Comparison of ENCODE assay signal across 10 mouse cellular contexts in genomic region chr13:69988319-69988718, GRCm38 (mm10).
DNase-seq lines count a peak whose midpoint lies in the region; ATAC-seq lines count a peak whose summit lies in the region.
"Had no signal": no experiment of that assay in that cellular context is flagged by ENCODE, and none has a peak within 500 bp of the region (broad histone marks: within the 10 kb centered on the region; RNA-seq: fewer than 3 reads in every experiment).

No protein-coding gene starts in this region.

- H3K4me1 ChIP-seq in kidney, embryonic 15.5 days = peaks cover 8% of the 10 kb centered on the region
- peaks cover 7% of the 10 kb centered on the region for H3K4me1 ChIP-seq in kidney, embryonic 16.5 days (ENCODE audit: insufficient read depth, low read length)
- peaks cover 29% of the 10 kb centered on the region for H3K4me1 ChIP-seq in midbrain, embryonic 14.5 days (ENCODE audit: control insufficient read depth, insufficient read depth, low read length)
- H3K4me1 ChIP-seq in midbrain, embryonic 11.5 days (ENCODE audit: control insufficient read depth, insufficient read depth, low read length) = peaks cover 7% of the 10 kb centered on the region
- H3K4me1 ChIP-seq in forebrain, embryonic 16.5 days (replicated peaks; ENCODE audit: control insufficient read depth, insufficient read depth, low read length) = peaks cover 57% of the 10 kb centered on the region
- H3K4me1 ChIP-seq in midbrain, embryonic 15.5 days = peaks cover 32% of the 10 kb centered on the region

- H3K4me3 ChIP-seq in kidney, embryonic 15.5 days (replicated peaks) = no peak overlapping the region
- no peak overlapping the region for H3K4me3 ChIP-seq in kidney, embryonic 16.5 days (ENCODE audit: low read length)
- H3K4me3 ChIP-seq in midbrain, embryonic 14.5 days (replicated peaks; ENCODE audit: low read depth, low read length) = no peak overlapping the region
- H3K4me3 ChIP-seq in midbrain, embryonic 11.5 days (ENCODE audit: low read depth, low read length) = no peak overlapping the region
- no peak overlapping the region for H3K4me3 ChIP-seq in forebrain, embryonic 16.5 days (replicated peaks; ENCODE audit: low read length)
- H3K4me3 ChIP-seq in midbrain, embryonic 15.5 days = no peak overlapping the region
- H3K4me3 ChIP-seq: heart, adult 2 months had no signal

- no peaks in the 10 kb centered on the region for H3K9me3 ChIP-seq in kidney, embryonic 15.5 days (replicated peaks)
- H3K9me3 ChIP-seq in kidney, embryonic 16.5 days (ENCODE audit: low read length) = no peaks in the 10 kb centered on the region
- H3K9me3 ChIP-seq in midbrain, embryonic 14.5 days (ENCODE audit: control insufficient read depth, low read length) = no peaks in the 10 kb centered on the region
- no peaks in the 10 kb centered on the region for H3K9me3 ChIP-seq in midbrain, embryonic 11.5 days (ENCODE audit: control insufficient read depth, low read length)
- H3K9me3 ChIP-seq in forebrain, embryonic 16.5 days (ENCODE audit: control insufficient read depth, low read length) = no peaks in the 10 kb centered on the region
- no peaks in the 10 kb centered on the region for H3K9me3 ChIP-seq in midbrain, embryonic 15.5 days

- ATAC-seq in kidney, embryonic 15.5 days (replicated peaks; ENCODE audit: low FRiP score) = 0 out of 2 replicates have a peak, but pooled peaks have one; percentile 27
- ATAC-seq in kidney, embryonic 16.5 days (ENCODE audit: low FRiP score, low TSS enrichment) = no peak; the same call in 1 of the 2 replicates
- ATAC-seq in midbrain, embryonic 14.5 days (ENCODE audit: low FRiP score, low TSS enrichment) = 0 out of 2 replicates have a peak, but pooled peaks have one; percentile 31
- no peak for ATAC-seq in midbrain, embryonic 11.5 days (ENCODE audit: low FRiP score)
- peak; percentile 62 for ATAC-seq in forebrain, embryonic 16.5 days
- ATAC-seq in midbrain, embryonic 15.5 days (replicated peaks) = no peak
- ATAC-seq in activated CD4-positive, CD25-positive, alpha-beta regulatory T cell, adult 4 months = no peak

- no peaks in the 10 kb centered on the region; the same call in 1 of the 2 replicates for H3K27me3 ChIP-seq in kidney, embryonic 15.5 days
- H3K27me3 ChIP-seq in kidney, embryonic 16.5 days (ENCODE audit: insufficient read depth, low read length) = no peaks in the 10 kb centered on the region
- H3K27me3 ChIP-seq in midbrain, embryonic 14.5 days (ENCODE audit: control insufficient read depth, insufficient read depth, low read length) = no peaks in the 10 kb centered on the region
- no peaks in the 10 kb centered on the region for H3K27me3 ChIP-seq in midbrain, embryonic 11.5 days (ENCODE audit: control insufficient read depth, insufficient read depth, low read length)
- no peaks in the 10 kb centered on the region for H3K27me3 ChIP-seq in forebrain, embryonic 16.5 days (replicated peaks; ENCODE audit: control insufficient read depth, insufficient read depth, low read length)
- H3K27me3 ChIP-seq in midbrain, embryonic 15.5 days (replicated peaks) = no peaks in the 10 kb centered on the region

- no peak overlapping the region for H3K9ac ChIP-seq in kidney, embryonic 15.5 days
- H3K9ac ChIP-seq in kidney, embryonic 16.5 days (replicated peaks; ENCODE audit: low read length) = no peak overlapping the region
- H3K9ac ChIP-seq in midbrain, embryonic 14.5 days (replicated peaks; ENCODE audit: low read length) = no peak overlapping the region
- H3K9ac ChIP-seq in midbrain, embryonic 11.5 days (ENCODE audit: low read length) = no peak overlapping the region
- H3K9ac ChIP-seq in forebrain, embryonic 16.5 days (replicated peaks; ENCODE audit: low read depth, low read length) = no peak overlapping the region
- H3K9ac ChIP-seq in midbrain, embryonic 15.5 days = no peak overlapping the region

- H3K36me3 ChIP-seq in kidney, embryonic 15.5 days = no peaks in the 10 kb centered on the region
- no peaks in the 10 kb centered on the region for H3K36me3 ChIP-seq in kidney, embryonic 16.5 days (ENCODE audit: insufficient read depth, low read length)
- no peaks in the 10 kb centered on the region for H3K36me3 ChIP-seq in midbrain, embryonic 14.5 days (ENCODE audit: control insufficient read depth, insufficient read depth, low read length)
- no peaks in the 10 kb centered on the region for H3K36me3 ChIP-seq in midbrain, embryonic 11.5 days (ENCODE audit: control insufficient read depth, insufficient read depth, low read length)
- H3K36me3 ChIP-seq in forebrain, embryonic 16.5 days (ENCODE audit: control insufficient read depth, insufficient read depth) = no peaks in the 10 kb centered on the region
- H3K36me3 ChIP-seq in midbrain, embryonic 15.5 days (replicated peaks) = no peaks in the 10 kb centered on the region

- WGBS in kidney, embryonic 15.5 days = 40% methylated on average over 4 of the region's 4 CpGs
- WGBS in kidney, embryonic 16.5 days = 35% methylated on average over 4 of the region's 4 CpGs
- 48% methylated on average over 4 of the region's 4 CpGs for WGBS in midbrain, embryonic 14.5 days
- 67% methylated on average over 4 of the region's 4 CpGs for WGBS in midbrain, embryonic 11.5 days
- 2% methylated on average over 4 of the region's 4 CpGs for WGBS in forebrain, embryonic 16.5 days
- 36% methylated on average over 4 of the region's 4 CpGs for WGBS in midbrain, embryonic 15.5 days

- no peak overlapping the region for H3K27ac ChIP-seq in kidney, embryonic 15.5 days
- no peak overlapping the region for H3K27ac ChIP-seq in kidney, embryonic 16.5 days (ENCODE audit: low read length)
- H3K27ac ChIP-seq in midbrain, embryonic 14.5 days (replicated peaks; ENCODE audit: low read depth, low read length) = peak overlapping the region; percentile 38; the same call in 1 of the 2 replicates
- H3K27ac ChIP-seq in midbrain, embryonic 11.5 days (ENCODE audit: low read depth, low read length) = no peak overlapping the region
- H3K27ac ChIP-seq in forebrain, embryonic 16.5 days (ENCODE audit: low read length) = peak overlapping the region; percentile 94
- H3K27ac ChIP-seq in midbrain, embryonic 15.5 days = 0 out of 2 replicates have a peak overlapping the region, but pooled peaks have one; percentile 4
- H3K27ac ChIP-seq: heart, adult 2 months had no signal

- H3K4me2 ChIP-seq in kidney, embryonic 15.5 days = no peak overlapping the region
- no peak overlapping the region for H3K4me2 ChIP-seq in kidney, embryonic 16.5 days (replicated peaks; ENCODE audit: low read depth, low read length)
- H3K4me2 ChIP-seq in midbrain, embryonic 14.5 days (ENCODE audit: low read length) = no peak overlapping the region
- no peak overlapping the region for H3K4me2 ChIP-seq in midbrain, embryonic 11.5 days
- H3K4me2 ChIP-seq in forebrain, embryonic 16.5 days (ENCODE audit: low read length) = 0 out of 2 replicates have a peak overlapping the region, but pooled peaks have one; percentile 10
- no peak overlapping the region for H3K4me2 ChIP-seq in midbrain, embryonic 15.5 days

- DNase-seq in midbrain, embryonic 14.5 days = peak; percentile 63
- DNase-seq in midbrain, embryonic 11.5 days (ENCODE audit: low spot score, missing footprints) = no peak
- DNase-seq in c-Kit-positive CD71-positive TER-119-positive erythroid progenitor cells, embryonic 14.5 days (ENCODE audit: low spot score) = no peak
- DNase-seq: heart, adult 2 months; kidney, adult 2 months had no signal

Comparison
In these comparisons a context has a peak if more than half of its experiments do, and no peak if none do; other contexts are left out.
1. ATAC-seq: peak in kidney, embryonic 15.5 days (single experiment), midbrain, embryonic 14.5 days (single experiment) and forebrain, embryonic 16.5 days (single experiment); none in kidney, embryonic 16.5 days (single experiment), midbrain, embryonic 11.5 days (single experiment), midbrain, embryonic 15.5 days (single experiment) and activated CD4-positive, CD25-positive, alpha-beta regulatory T cell, adult 4 months (single experiment).
2. H3K27ac ChIP-seq: peak in midbrain, embryonic 14.5 days (single experiment), forebrain, embryonic 16.5 days (single experiment) and midbrain, embryonic 15.5 days (single experiment); none in kidney, embryonic 15.5 days (single experiment), kidney, embryonic 16.5 days (single experiment) and midbrain, embryonic 11.5 days (single experiment).